Mouse (Mus musculus) lung, postnatal 0 days (tissue): Measurements from ENCODE around the gene Fanci.

Experiments
- CTCF ChIP-seq: IDR thresholded peaks from 2 replicates; pipeline ENCODE4 v1.5.1; 2016; ENCODE audit warnings: antibody characterized with exemption, mild to moderate bottlenecking
- EP300 ChIP-seq: IDR thresholded peaks from 2 replicates; pipeline ENCODE4 v1.6.1; 2016; ENCODE audit warnings: antibody characterized with exemption, mild to moderate bottlenecking, control low read depth

DNA sequence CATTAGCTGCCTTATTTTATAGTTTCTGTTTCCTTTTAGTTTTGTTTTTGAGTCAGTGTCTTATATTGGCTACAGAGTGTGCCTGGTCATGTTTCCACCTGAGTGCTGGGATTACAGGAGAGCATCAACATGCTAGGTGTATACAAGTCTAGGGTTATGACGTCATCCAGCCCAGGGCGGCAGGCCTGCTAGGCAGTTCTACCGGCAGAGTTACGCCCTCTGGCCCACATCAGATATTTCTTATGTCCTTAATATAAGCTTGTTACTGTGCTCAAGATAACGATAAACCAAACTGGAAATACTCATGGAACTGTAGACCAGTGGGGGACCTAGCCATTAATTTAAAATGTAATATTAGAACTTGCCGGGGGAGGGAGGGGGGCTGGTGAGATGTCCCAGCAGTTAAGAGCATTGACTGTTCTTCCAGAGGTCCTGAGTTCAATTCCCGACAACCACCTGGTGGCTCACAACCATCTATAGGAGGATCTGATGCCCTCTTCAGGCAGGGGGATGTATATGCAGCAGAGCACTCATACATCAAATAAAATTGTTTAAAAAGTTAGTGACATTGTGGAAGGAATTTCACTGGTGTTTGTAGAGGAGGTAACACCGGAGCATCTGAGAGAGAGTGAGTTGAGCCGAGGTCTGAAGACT is 1.3 kb downstream of the Fanci start:
- TF ChIP-seq CTCF (peak; percentile 46), EP300 (no peak)
